In genomic region chr11:52223968-52224682, GRCm38 (mm10) we compare ENCODE assay signal across 1 mouse cellular context.
TF ChIP-seq lines count a peak whose summit lies in the region.

No protein-coding gene starts in this region.

TF ChIP-seq in MEL, 35 proteins besides CTCF, POLR2A, EP300 and RAD21 (continued from another document):
- TF ChIP-seq CHD2 (IDR thresholded peaks at IDR 0.05; ENCODE audit: low read length), result no peak; the same call in 1 of the 2 replicates
- no peak for TF ChIP-seq KAT2A (conservative IDR thresholded peaks at IDR 0.05; ENCODE audit: low read depth, low read length)
- TF ChIP-seq USF1 (IDR thresholded peaks at IDR 0.05; ENCODE audit: low read depth, low read length), result 0 out of 2 replicates have a peak, but pooled peaks have one; percentile 10
- no peak for TF ChIP-seq ZKSCAN1 (IDR thresholded peaks at IDR 0.05; ENCODE audit: low read depth, low read length)
- TF ChIP-seq MAFK (IDR thresholded peaks at IDR 0.05; ENCODE audit: borderline replicate concordance, low read depth, low read length), result 0 out of 2 replicates have a peak, but pooled peaks have one; percentile 15
- TF ChIP-seq USF2 (IDR thresholded peaks at IDR 0.05; ENCODE audit: borderline replicate concordance in 1 of 2, insufficient read depth in 1 of 2, low read depth in 1 of 2, low read length in 2 of 2), result no peak
- no peak for TF ChIP-seq POLR2AphosphoS2 (IDR thresholded peaks at IDR 0.05; ENCODE audit: low read length)
- no peak for TF ChIP-seq CHD1 (IDR thresholded peaks at IDR 0.05; ENCODE audit: low read depth, low read length)
- no peak for TF ChIP-seq SMC3 (IDR thresholded peaks at IDR 0.05; ENCODE audit: low read depth, low read length)
- TF ChIP-seq JUND (IDR thresholded peaks at IDR 0.05; ENCODE audit: low read depth, low read length), result no peak
